9 mouse cellular contexts compared by ENCODE assay signal in the genomic region with DNA sequence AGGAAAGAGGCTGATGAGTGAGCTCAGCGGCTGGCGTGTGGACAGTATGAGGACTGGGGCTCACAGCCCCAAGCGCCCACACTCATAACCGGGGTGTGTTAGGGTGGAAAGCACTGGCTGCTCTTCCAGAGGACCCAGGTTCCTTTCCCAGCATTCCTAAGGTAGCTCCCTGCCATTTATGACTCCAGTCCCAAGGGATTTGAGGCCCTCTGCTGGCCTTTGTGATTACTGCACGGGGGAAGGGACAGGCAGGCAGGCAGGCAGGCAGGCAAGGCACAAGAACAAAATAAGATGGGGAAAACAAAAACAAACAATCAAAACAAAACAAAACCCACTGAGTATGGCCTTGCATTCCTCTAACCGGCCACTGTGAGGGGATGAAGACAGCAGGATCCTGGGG.
A peak's percentile ranks its signal among the peaks of the same experiment; 100 is the strongest.
DNase-seq lines count a peak whose midpoint lies in the region; ATAC-seq and TF ChIP-seq lines count a peak whose summit lies in the region.
"Had no signal": no experiment of that assay in that cellular context is flagged by ENCODE, and none has a peak within 500 bp of the region (broad histone marks: within the 10 kb centered on the region; RNA-seq: fewer than 3 reads in every experiment).

No protein-coding gene starts in this region.

- H3K9me3 ChIP-seq in heart, embryonic 11.5 days (replicated peaks; ENCODE audit: control insufficient read depth, low read length): no peaks in the 10 kb centered on the region
- no peaks in the 10 kb centered on the region for H3K9me3 ChIP-seq in ES-E14 (ENCODE audit: control insufficient read depth, insufficient read depth, low read depth, low read length)
- no peaks in the 10 kb centered on the region for H3K9me3 ChIP-seq in heart, embryonic 16.5 days (replicated peaks; ENCODE audit: control insufficient read depth, low read length)
- no peaks in the 10 kb centered on the region for H3K9me3 ChIP-seq in neural tube, embryonic 11.5 days (ENCODE audit: control insufficient read depth, low read length)
- H3K9me3 ChIP-seq: neural tube, embryonic 13.5 days had no signal

- H3K27me3 ChIP-seq in heart, embryonic 11.5 days (ENCODE audit: control insufficient read depth, insufficient read depth, low read length): no peaks in the 10 kb centered on the region
- no peaks in the 10 kb centered on the region for H3K27me3 ChIP-seq in heart, embryonic 16.5 days (ENCODE audit: control insufficient read depth, insufficient read depth, low read length)
- no peaks in the 10 kb centered on the region for H3K27me3 ChIP-seq in neural tube, embryonic 11.5 days (ENCODE audit: control insufficient read depth, insufficient read depth, low read length)
- H3K27me3 ChIP-seq: neural tube, embryonic 13.5 days had no signal

- H3K4me2 ChIP-seq in heart, embryonic 11.5 days: no peak overlapping the region
- H3K4me2 ChIP-seq in heart, embryonic 16.5 days (ENCODE audit: low read depth, low read length): peak overlapping the region; percentile 8
- H3K4me2 ChIP-seq in neural tube, embryonic 11.5 days (ENCODE audit: low read depth): no peak overlapping the region
- H3K4me2 ChIP-seq: neural tube, embryonic 13.5 days had no signal

- no peak for ATAC-seq in heart, embryonic 11.5 days (replicated peaks; ENCODE audit: insufficient number of reproducible peaks, low FRiP score, low TSS enrichment)
- ATAC-seq in heart, embryonic 16.5 days (replicated peaks; ENCODE audit: extremely low read depth, insufficient read depth, low FRiP score): peak; percentile 12; the same call in 1 of the 2 replicates
- ATAC-seq in neural tube, embryonic 11.5 days (ENCODE audit: insufficient read depth, low FRiP score, low TSS enrichment): no peak
- ATAC-seq in activated CD4-positive, CD25-positive, alpha-beta regulatory T cell, adult 4 months: no peak

- H3K9ac ChIP-seq in heart, embryonic 11.5 days (ENCODE audit: low read depth, low read length): no peak overlapping the region
- peak overlapping the region; percentile 56 for H3K9ac ChIP-seq in ES-E14 (ENCODE audit: insufficient read depth, low read depth, low read length, poor library complexity, severe bottlenecking)
- H3K9ac ChIP-seq in heart, embryonic 16.5 days (ENCODE audit: low read length): no peak overlapping the region
- H3K9ac ChIP-seq in neural tube, embryonic 11.5 days (ENCODE audit: low read length): no peak overlapping the region
- H3K9ac ChIP-seq: neural tube, embryonic 13.5 days had no signal

- H3K27ac ChIP-seq in heart, embryonic 11.5 days (ENCODE audit: low read depth, low read length): no peak overlapping the region
- no peak overlapping the region for H3K27ac ChIP-seq in ES-E14 (ENCODE audit: insufficient read depth, low read depth, low read length, poor library complexity, severe bottlenecking)
- no peak overlapping the region for H3K27ac ChIP-seq in cortical plate, adult 2 months (ENCODE audit: insufficient read depth, low read length)
- H3K27ac ChIP-seq in heart, embryonic 16.5 days (ENCODE audit: low read length): peak overlapping the region; percentile 47; the same call in 1 of the 2 replicates
- H3K27ac ChIP-seq in neural tube, embryonic 11.5 days (ENCODE audit: low read depth, low read length): no peak overlapping the region
- H3K27ac ChIP-seq: neural tube, embryonic 13.5 days had no signal

- in situ Hi-C loops in ES-E14 (cut with MboI; ENCODE audit: low sequenced_read_pairs in 2 of 2, unreplicated experiment in 2 of 2): loop anchor here in 1 of 2 experiments (10.0 kb wide), 1 partner anchor 279 kb away; no protein-coding TSS in a partner anchor

- DNase-seq in heart, adult 8-10 months (ENCODE audit: low spot score): peak; percentile 48
- peak; percentile 76 for DNase-seq in ES-E14 (ENCODE audit: low read depth, low spot score)
- DNase-seq in layer of hippocampus, adult 9-11 months: peak; percentile 54
- DNase-seq in neural tube, embryonic 11.5 days (ENCODE audit: low spot score): peak; percentile 75

- no peak overlapping the region for H3K4me3 ChIP-seq in heart, embryonic 11.5 days (ENCODE audit: low read depth, low read length)
- peak overlapping the region; percentile 53 to 79 for H3K4me3 ChIP-seq in ES-E14 (ENCODE audit: insufficient read depth in 1 of 2, low read depth in 1 of 2, low read length in 2 of 2, poor library complexity in 1 of 2, severe bottlenecking in 1 of 2)
- H3K4me3 ChIP-seq in cortical plate, adult 2 months (ENCODE audit: insufficient read depth, low read length): no peak overlapping the region
- H3K4me3 ChIP-seq in heart, embryonic 16.5 days (ENCODE audit: low read length): no peak overlapping the region
- no peak overlapping the region for H3K4me3 ChIP-seq in neural tube, embryonic 11.5 days (ENCODE audit: low read depth, low read length)
- H3K4me3 ChIP-seq: neural tube, embryonic 13.5 days had no signal

- no peak for TF ChIP-seq POLR2A in cortical plate, adult 2 months (IDR thresholded peaks at IDR 0.05; ENCODE audit: extremely low read depth, insufficient read depth, low read length)

- TF ChIP-seq CTCF in cortical plate, adult 2 months (IDR thresholded peaks at IDR 0.05; ENCODE audit: extremely low read depth, insufficient read depth, low read length): peak; percentile 59

- peaks cover 33% of the 10 kb centered on the region for H3K4me1 ChIP-seq in heart, embryonic 11.5 days (ENCODE audit: control insufficient read depth, insufficient read depth, low read length)
- H3K4me1 ChIP-seq in ES-E14 (ENCODE audit: control insufficient read depth in 2 of 2, insufficient read depth in 2 of 2, low read length in 2 of 2, poor library complexity in 1 of 2): no peaks in the 10 kb centered on the region
- H3K4me1 ChIP-seq in cortical plate, adult 2 months (ENCODE audit: control insufficient read depth, insufficient read depth, low read length): peaks cover 9% of the 10 kb centered on the region
- H3K4me1 ChIP-seq in heart, embryonic 16.5 days (ENCODE audit: control insufficient read depth, insufficient read depth, low read length): peaks cover 33% of the 10 kb centered on the region
- peaks cover 3% of the 10 kb centered on the region; the same call in 1 of the 2 replicates for H3K4me1 ChIP-seq in neural tube, embryonic 11.5 days (ENCODE audit: control insufficient read depth, insufficient read depth, low read length)

- H3K36me3 ChIP-seq in heart, embryonic 11.5 days (ENCODE audit: control insufficient read depth, insufficient read depth, low read length): peaks cover 4% of the 10 kb centered on the region; the same call in 1 of the 2 replicates
- peaks cover 11% of the 10 kb centered on the region; the same call in 1 of the 2 replicates for H3K36me3 ChIP-seq in ES-E14 (ENCODE audit: control insufficient read depth, insufficient read depth, low read length, poor library complexity, severe bottlenecking)
- peaks cover 10% of the 10 kb centered on the region for H3K36me3 ChIP-seq in heart, embryonic 16.5 days (ENCODE audit: control insufficient read depth, insufficient read depth)
- H3K36me3 ChIP-seq in neural tube, embryonic 11.5 days (ENCODE audit: control insufficient read depth, insufficient read depth, low read length): no peaks in the 10 kb centered on the region; the same call in none of the 2 replicates

- WGBS in heart, embryonic 11.5 days (ENCODE audit: insufficient replicate concordance): 55% methylated on average over 6 of the region's 6 CpGs
- WGBS in heart, embryonic 16.5 days: 61% methylated on average over 6 of the region's 6 CpGs
- 75% methylated on average over 6 of the region's 6 CpGs for WGBS in neural tube, embryonic 11.5 days

TF ChIP-seq in ES-E14, 5 proteins besides CTCF, POLR2A, EP300 and RAD21:
- TF ChIP-seq HCFC1 (IDR thresholded peaks at IDR 0.05; ENCODE audit: borderline replicate concordance, insufficient read depth, low read length) (no peak), CHD2 (IDR thresholded peaks at IDR 0.05; ENCODE audit: low read depth, low read length) (no peak), ZC3H11A (IDR thresholded peaks at IDR 0.05; ENCODE audit: borderline replicate concordance, low read depth, low read length) (no peak), MAFK (IDR thresholded peaks at IDR 0.05; ENCODE audit: insufficient read depth, low read depth, low read length) (no peak), ZNF384 (IDR thresholded peaks at IDR 0.05; ENCODE audit: low read depth, low read length) (no peak)

Comparison
In these comparisons a context has a peak if more than half of its experiments do, and no peak if none do; other contexts are left out.
1. H3K4me3 ChIP-seq: peak in ES-E14 (2 of 2); none in heart, embryonic 11.5 days (single experiment), cortical plate, adult 2 months (single experiment), heart, embryonic 16.5 days (single experiment) and neural tube, embryonic 11.5 days (single experiment).
2. Peak in every context shown above with its lines, with median percentiles within 50 percentile points of each other: DNase-seq.